Comparison of ENCODE assay signal across 9 mouse cellular contexts in the genomic region with DNA sequence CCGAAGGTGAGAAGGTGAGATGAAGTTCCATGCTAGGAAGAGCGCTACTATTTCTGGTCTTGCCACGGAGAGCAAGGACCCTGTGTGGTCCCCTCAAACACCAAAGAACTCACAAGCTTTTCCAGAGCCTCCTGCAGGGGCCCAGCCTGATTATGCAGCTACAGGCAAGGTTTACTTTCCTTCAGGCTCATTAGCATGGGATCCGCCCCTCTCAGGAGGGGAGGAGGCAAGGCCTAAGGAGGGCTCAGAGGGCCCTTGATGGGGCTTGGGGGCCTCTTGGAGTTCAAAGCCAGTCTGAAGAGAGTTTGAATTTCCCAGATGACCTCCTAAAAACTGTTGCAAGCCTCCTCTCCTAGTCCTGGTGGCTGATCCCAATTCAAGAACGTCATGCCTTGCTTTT.
DNase-seq lines count a peak whose midpoint lies in the region; ATAC-seq and TF ChIP-seq lines count a peak whose summit lies in the region.
"Had no signal": no experiment of that assay in that cellular context is flagged by ENCODE, and none has a peak within 500 bp of the region (broad histone marks: within the 10 kb centered on the region; RNA-seq: fewer than 3 reads in every experiment).

No protein-coding gene starts in this region.

- H3K4me1 ChIP-seq in lung, embryonic 14.5 days (ENCODE audit: insufficient read depth), result 0 out of 2 replicates have a peak, but pooled peaks cover 8% of the 10 kb centered on the region
- H3K4me1 ChIP-seq in hindbrain, embryonic 13.5 days (replicated peaks), result peaks cover 65% of the 10 kb centered on the region
- peaks cover 52% of the 10 kb centered on the region for H3K4me1 ChIP-seq in neural tube, embryonic 15.5 days

- H3K36me3 ChIP-seq in lung, embryonic 14.5 days (ENCODE audit: insufficient read depth), result no peaks in the 10 kb centered on the region
- no peaks in the 10 kb centered on the region for H3K36me3 ChIP-seq in hindbrain, embryonic 13.5 days
- H3K36me3 ChIP-seq in neural tube, embryonic 15.5 days, result no peaks in the 10 kb centered on the region
- H3K36me3 ChIP-seq: limb, embryonic 12.5 days had no signal

- no peak overlapping the region for H3K4me3 ChIP-seq in lung, embryonic 14.5 days (ENCODE audit: low read depth, low read length)
- peak overlapping the region; percentile 44; the same call in 1 of the 2 replicates for H3K4me3 ChIP-seq in hindbrain, embryonic 13.5 days
- peak overlapping the region; percentile 45 for H3K4me3 ChIP-seq in neural tube, embryonic 15.5 days (replicated peaks)
- H3K4me3 ChIP-seq: limb, embryonic 12.5 days had no signal

- no peak overlapping the region for H3K9ac ChIP-seq in lung, embryonic 14.5 days
- peak overlapping the region; percentile 71 for H3K9ac ChIP-seq in hindbrain, embryonic 13.5 days
- peak overlapping the region; percentile 42 for H3K9ac ChIP-seq in neural tube, embryonic 15.5 days (replicated peaks)
- H3K9ac ChIP-seq: limb, embryonic 12.5 days had no signal

- H3K27ac ChIP-seq in lung, embryonic 14.5 days (ENCODE audit: low read depth), result no peak overlapping the region
- H3K27ac ChIP-seq in hindbrain, embryonic 13.5 days, result peak overlapping the region; percentile 52
- H3K27ac ChIP-seq in neural tube, embryonic 15.5 days (replicated peaks), result peak overlapping the region; percentile 68; the same call in 1 of the 2 replicates
- H3K27ac ChIP-seq: limb, embryonic 12.5 days had no signal

- no peaks in the 10 kb centered on the region; the same call in 1 of the 2 replicates for H3K27me3 ChIP-seq in lung, embryonic 14.5 days (ENCODE audit: insufficient read depth, low read length)
- no peaks in the 10 kb centered on the region for H3K27me3 ChIP-seq in hindbrain, embryonic 13.5 days
- no peaks in the 10 kb centered on the region for H3K27me3 ChIP-seq in neural tube, embryonic 15.5 days (replicated peaks)

- WGBS in lung, embryonic 14.5 days, result 12% methylated on average over 5 of the region's 5 CpGs
- 14% methylated on average over 5 of the region's 5 CpGs for WGBS in hindbrain, embryonic 13.5 days
- WGBS in neural tube, embryonic 15.5 days, result 22% methylated on average over 5 of the region's 5 CpGs

- H3K9me3 ChIP-seq in lung, embryonic 14.5 days (ENCODE audit: low read depth, low read length), result no peaks in the 10 kb centered on the region
- H3K9me3 ChIP-seq in hindbrain, embryonic 13.5 days, result no peaks in the 10 kb centered on the region
- H3K9me3 ChIP-seq in neural tube, embryonic 15.5 days (replicated peaks), result no peaks in the 10 kb centered on the region
- H3K9me3 ChIP-seq: limb, embryonic 12.5 days had no signal

- DNase-seq in lung, embryonic 14.5 days, result peak; percentile 46
- no peak for DNase-seq in lung, postnatal 4 days
- peak; percentile 44 for DNase-seq in embryo, embryonic 10.5 days (ENCODE audit: low spot score)
- no peak for DNase-seq in left cerebral cortex, adult 11 months (ENCODE audit: low spot score)
- DNase-seq in kidney, adult 9 months, result no peak
- DNase-seq: adrenal gland, adult 8-10 months had no signal

- ATAC-seq in lung, embryonic 14.5 days (ENCODE audit: insufficient read depth), result no peak
- ATAC-seq in hindbrain, embryonic 13.5 days (ENCODE audit: low FRiP score), result no peak
- ATAC-seq in neural tube, embryonic 15.5 days (ENCODE audit: low FRiP score), result no peak

- H3K4me2 ChIP-seq in lung, embryonic 14.5 days, result no peak overlapping the region
- H3K4me2 ChIP-seq in hindbrain, embryonic 13.5 days, result peak overlapping the region; percentile 62
- peak overlapping the region; percentile 66 for H3K4me2 ChIP-seq in neural tube, embryonic 15.5 days
- H3K4me2 ChIP-seq: limb, embryonic 12.5 days had no signal

- TF ChIP-seq CTCF in lung, embryonic 14.5 days (IDR thresholded peaks at IDR 0.05; ENCODE audit: low read depth), result no peak

Comparison
In these comparisons a context has a peak if more than half of its experiments do, and no peak if none do; other contexts are left out.
1. DNase-seq: peak in lung, embryonic 14.5 days (single experiment) and embryo, embryonic 10.5 days (single experiment); none in lung, postnatal 4 days (0 of 2), left cerebral cortex, adult 11 months (single experiment) and kidney, adult 9 months (single experiment).